Mouse (Mus musculus) forebrain, postnatal 0 days (tissue): ENCODE data around the gene B3gat2. TPM values are rescaled to one million over a fixed set of nuclear protein-coding genes. Genes with fewer than 3 reads are reported as not detected.

ENCODE experiments used
- ATAC-seq: fragments of 200-750 bp; cut with Nextera tagmentation; 2 replicates; pipeline ENCODE4 v1.8.0; 2017; ENCODE audit warnings: mild to moderate bottlenecking, moderate library complexity
- DNase-seq: peaks from one replicate; pipeline ENCODE4 v3.0.0-alpha.2; 2015
- H3K27ac ChIP-seq: fragments of 300-500 bp; sonication (generic); 2 replicates; pipeline ENCODE4 v1.5.1; 2014; ENCODE audit warnings: low read depth, mild to moderate bottlenecking, antibody characterized with exemption, low read length, moderate library complexity, mixed read lengths
- H3K27me3 ChIP-seq: fragments of 300-500 bp; sonication (generic); 2 replicates; pipeline ENCODE4 v1.6.1; 2014; ENCODE audit warnings: mild to moderate bottlenecking, low read length, mixed read lengths; ENCODE audit not compliant: insufficient read depth
- H3K36me3 ChIP-seq: fragments of 300-500 bp; sonication (generic); 2 replicates; pipeline ENCODE4 v1.6.1; 2014; ENCODE audit warnings: mild to moderate bottlenecking, moderate library complexity; ENCODE audit not compliant: insufficient read depth
- H3K4me1 ChIP-seq: fragments of 300-500 bp; sonication (generic); 2 replicates; pipeline ENCODE4 v1.6.1; 2014; ENCODE audit warnings: antibody characterized with exemption; ENCODE audit not compliant: insufficient read depth
- H3K4me2 ChIP-seq: fragments of 300-500 bp; sonication (generic); 2 replicates; pipeline ENCODE4 v1.6.1; 2014; ENCODE audit warnings: low read depth, mild to moderate bottlenecking, moderate library complexity
- H3K4me3 ChIP-seq: fragments of 300-500 bp; sonication (generic); 2 replicates; pipeline ENCODE4 v1.5.1; 2014; ENCODE audit warnings: low read depth, low read length, mixed read lengths
- H3K9ac ChIP-seq: fragments of 300-500 bp; sonication (generic); 2 replicates; pipeline ENCODE4 v1.6.1; 2014; ENCODE audit warnings: mild to moderate bottlenecking
- H3K9me3 ChIP-seq: fragments of 300-500 bp; sonication (generic); 2 replicates; pipeline ENCODE4 v1.6.1; 2016; ENCODE audit warnings: low read length
- CTCF ChIP-seq: sonication (generic); IDR thresholded peaks from 2 replicates; pipeline ENCODE4 v1.5.1; 2016; ENCODE audit warnings: antibody characterized with exemption, control low read depth, low read depth
- WGBS: fragments of 180-500 bp; shearing (Covaris S2); extraction: QIAGEN DNeasy Blood & Tissue Kit; methylation state at CpG from one replicate; pipeline ENCODE4 v1.1.7; 2014; 5-methylcytosine and 5-hydroxymethylcytosine counted together
- polyA plus RNA-seq: library from polyadenylated mRNA; unstranded; fragments of >200 nt; fragmentation: Nextera tagmentation; extraction: Ambion mirVana; gene quantifications from 2 replicates; pipeline ENCODE4 v1.2.1, GENCODE M21; 2015
- total RNA-seq: library from RNA; depleted of rRNA; stranded (reverse); fragments of >200 nt; gene quantifications from 2 replicates; pipeline ENCODE4 v1.2.3, GENCODE M21; 2014

The B3gat2 gene
- total and polyA plus RNA-seq, 2 experiments from 2014 or later, result 11.1 to 21.3 TPM

- Histone ChIP-seq H3K36me3 (no peaks in the 10 kb centered on the region), H3K4me2 (no peak overlapping the region), H3K27me3 (no peaks in the 10 kb centered on the region), H3K4me3 (no peak overlapping the region), H3K27ac (no peak overlapping the region), H3K4me1 (no peaks in the 10 kb centered on the region), H3K9me3 (no peaks in the 10 kb centered on the region), H3K9ac (no peak overlapping the region)
- TF ChIP-seq CTCF, result no peak
- no peak for ATAC-seq
- no peak for DNase-seq
- 87% methylated on average over 2 of the region's 2 CpGs for WGBS
Measured at GRCm38 (mm10) chr1:23753091-23753490, 8.5 kb upstream of the B3gat2 start.

- 90% methylated on average over 6 of the region's 6 CpGs for WGBS
- no peak for ATAC-seq
- Histone ChIP-seq H3K36me3 (no peaks in the 10 kb centered on the region), H3K4me1 (no peaks in the 10 kb centered on the region), H3K4me3 (no peak overlapping the region), H3K9ac (no peak overlapping the region), H3K27ac (no peak overlapping the region), H3K4me2 (no peak overlapping the region), H3K27me3 (no peaks in the 10 kb centered on the region), H3K9me3 (no peaks in the 10 kb centered on the region)
- no peak for DNase-seq
- no peak for TF ChIP-seq CTCF
Measured at GRCm38 (mm10) chr1:23753591-23753990, 8.0 kb upstream of the B3gat2 start.

GRCm38 (mm10) chr1:23754340-23754739, 7.2 kb upstream of the B3gat2 start:
- Histone ChIP-seq H3K27ac (no peak overlapping the region), H3K9me3 (no peaks in the 10 kb centered on the region), H3K4me3 (no peak overlapping the region), H3K36me3 (no peaks in the 10 kb centered on the region), H3K9ac (no peak overlapping the region), H3K4me2 (no peak overlapping the region), H3K27me3 (0 out of 2 replicates have a peak, but pooled peaks cover 1% of the 10 kb centered on the region), H3K4me1 (no peaks in the 10 kb centered on the region)
- ATAC-seq (no peak), DNase-seq (no peak)
- whole genome bisulfite sequencing, result 78% methylated on average over 1 of the region's 1 CpGs
- TF ChIP-seq CTCF, result no peak

- 91% methylated on average over 1 of the region's 1 CpGs for WGBS
- no peak for TF ChIP-seq CTCF
- Histone ChIP-seq H3K27ac (no peak overlapping the region), H3K9ac (no peak overlapping the region), H3K9me3 (no peaks in the 10 kb centered on the region), H3K4me1 (no peaks in the 10 kb centered on the region), H3K36me3 (no peaks in the 10 kb centered on the region), H3K27me3 (peaks cover 7% of the 10 kb centered on the region; the same call in 1 of the 2 replicates), H3K4me2 (no peak overlapping the region), H3K4me3 (no peak overlapping the region)
- DNase-seq (no peak), ATAC-seq (no peak)
Measured at GRCm38 (mm10) chr1:23754967-23755366, 6.6 kb upstream of the B3gat2 start.

GRCm38 (mm10) chr1:23762136-23762687, 659 bp downstream of the B3gat2 start:
- Histone ChIP-seq H3K27ac (peak overlapping the region; percentile 57; the same call in 1 of the 2 replicates), H3K4me2 (peak overlapping the region; percentile 89), H3K9ac (peak overlapping the region; percentile 54), H3K4me1 (peaks cover 9% of the 10 kb centered on the region; the same call in 1 of the 2 replicates), H3K36me3 (no peaks in the 10 kb centered on the region), H3K4me3 (peak overlapping the region; percentile 77), H3K9me3 (no peaks in the 10 kb centered on the region), H3K27me3 (peaks cover 7% of the 10 kb centered on the region; the same call in 1 of the 2 replicates)
- ATAC-seq, result peak; percentile 24
- no peak for TF ChIP-seq CTCF
- peak; percentile 62 for DNase-seq
- 2% methylated on average over 45 of the region's 45 CpGs for WGBS

GRCm38 (mm10) chr1:23762782-23763630, 1.5 kb downstream of the B3gat2 start:
- no peaks in the 10 kb centered on the region for H3K36me3 ChIP-seq
- H3K9me3 ChIP-seq, result no peaks in the 10 kb centered on the region
- H3K27ac ChIP-seq, result 0 out of 2 replicates have a peak overlapping the region, but pooled peaks have one; percentile 41
- ATAC-seq (peak; percentile 92), DNase-seq (peak; percentile 98)
- H3K4me1 ChIP-seq, result peaks cover 9% of the 10 kb centered on the region; the same call in 1 of the 2 replicates
- peak overlapping the region; percentile 54 for H3K9ac ChIP-seq
- peaks cover 7% of the 10 kb centered on the region; the same call in 1 of the 2 replicates for H3K27me3 ChIP-seq
- under 1% methylated on average over 65 of the region's 65 CpGs for WGBS
- peak overlapping the region; percentile 77 for H3K4me3 ChIP-seq
- peak overlapping the region; percentile 89 for H3K4me2 ChIP-seq
- TF ChIP-seq CTCF, result peak; percentile 99

- H3K36me3 ChIP-seq, result no peaks in the 10 kb centered on the region
- no peaks in the 10 kb centered on the region for H3K9me3 ChIP-seq
- peak; percentile 40 for DNase-seq
- H3K4me2 ChIP-seq, result peak overlapping the region; percentile 89
- 0 out of 2 replicates have a peak, but pooled peaks have one; percentile 24 for TF ChIP-seq CTCF
- peaks cover 7% of the 10 kb centered on the region; the same call in 1 of the 2 replicates for H3K27me3 ChIP-seq
- no peak for ATAC-seq
- WGBS, result 5% methylated on average over 7 of the region's 7 CpGs
- peak overlapping the region; percentile 77 for H3K4me3 ChIP-seq
- no peak overlapping the region for H3K27ac ChIP-seq
- peaks cover 9% of the 10 kb centered on the region; the same call in 1 of the 2 replicates for H3K4me1 ChIP-seq
- H3K9ac ChIP-seq, result no peak overlapping the region; the same call in 1 of the 2 replicates
Measured at GRCm38 (mm10) chr1:23763726-23764125, 2.2 kb downstream of the B3gat2 start.
